Mouse (Mus musculus) lung, postnatal 14 days (tissue): ENCODE results near the gene Nr2f1.

Experiments
- DNase-seq: peaks from one replicate; pipeline ENCODE4 v3.0.0; 2021

The Nr2f1 gene

DNA sequence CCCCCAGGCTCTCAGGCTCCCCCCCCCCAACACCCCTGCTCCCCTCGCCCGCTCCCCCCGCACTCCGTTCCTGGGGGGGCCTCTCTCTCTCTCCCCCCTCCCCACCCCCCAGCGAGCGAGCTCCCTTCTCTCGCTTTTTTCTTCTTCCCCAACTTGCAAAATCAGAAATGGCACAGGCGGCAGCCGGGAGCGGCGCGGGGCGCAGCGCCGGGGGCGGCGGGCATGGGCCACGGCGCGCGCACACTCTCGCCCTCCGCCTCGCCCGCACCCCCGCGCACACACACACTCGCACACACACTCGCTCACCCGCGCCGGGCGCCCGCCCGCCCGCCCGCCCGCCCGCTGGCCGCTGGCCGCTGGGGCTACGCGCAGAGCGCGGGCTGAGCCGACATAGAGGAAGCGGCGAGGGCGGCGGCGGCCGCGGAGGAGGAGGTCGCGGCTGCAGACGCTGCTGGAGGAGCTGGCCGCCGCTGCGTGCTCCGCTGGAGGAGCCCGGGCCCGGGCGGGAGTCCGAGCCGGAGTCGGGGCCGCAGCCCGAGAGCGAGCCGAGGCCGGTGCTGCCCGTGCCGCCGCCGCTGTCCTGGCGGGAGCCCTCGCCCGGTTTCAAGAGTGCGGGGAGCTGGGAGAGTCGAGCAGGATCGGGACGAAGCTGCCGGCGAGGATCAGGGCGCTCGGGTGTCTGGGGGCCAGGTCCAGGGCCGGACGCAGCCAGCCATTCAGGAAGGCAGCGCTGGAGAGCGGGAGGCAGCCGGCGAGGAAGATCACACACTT lies 501 bp downstream of the Nr2f1 start:
- DNase-seq = peak; percentile 54

DNA sequence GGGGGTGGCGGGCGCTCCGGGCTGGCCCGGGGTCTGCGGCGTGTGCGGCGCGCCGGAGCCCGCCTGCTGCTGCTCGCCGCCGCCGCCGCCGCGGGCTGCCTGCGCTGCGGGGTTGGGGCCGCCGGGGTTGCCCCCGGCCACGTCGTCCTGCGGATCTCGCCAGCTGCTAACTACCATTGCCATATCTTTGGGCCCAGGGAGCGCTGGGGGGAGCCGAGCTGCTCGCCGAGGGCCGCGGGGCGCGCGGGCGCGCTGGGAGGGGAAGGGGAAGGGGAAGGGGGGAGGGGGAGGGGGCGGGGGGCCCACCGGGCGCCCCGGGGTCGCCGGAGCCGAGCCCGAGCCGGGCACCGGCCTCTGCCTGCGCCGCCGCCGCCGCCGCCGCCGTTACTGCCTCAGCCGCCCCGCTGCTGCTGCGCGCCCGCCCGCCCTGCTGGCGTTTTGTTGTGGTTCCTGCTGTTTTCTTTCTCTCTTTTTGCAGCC lies 1.1 kb downstream of the Nr2f1 start:
- DNase-seq = peak; percentile 25

DNA sequence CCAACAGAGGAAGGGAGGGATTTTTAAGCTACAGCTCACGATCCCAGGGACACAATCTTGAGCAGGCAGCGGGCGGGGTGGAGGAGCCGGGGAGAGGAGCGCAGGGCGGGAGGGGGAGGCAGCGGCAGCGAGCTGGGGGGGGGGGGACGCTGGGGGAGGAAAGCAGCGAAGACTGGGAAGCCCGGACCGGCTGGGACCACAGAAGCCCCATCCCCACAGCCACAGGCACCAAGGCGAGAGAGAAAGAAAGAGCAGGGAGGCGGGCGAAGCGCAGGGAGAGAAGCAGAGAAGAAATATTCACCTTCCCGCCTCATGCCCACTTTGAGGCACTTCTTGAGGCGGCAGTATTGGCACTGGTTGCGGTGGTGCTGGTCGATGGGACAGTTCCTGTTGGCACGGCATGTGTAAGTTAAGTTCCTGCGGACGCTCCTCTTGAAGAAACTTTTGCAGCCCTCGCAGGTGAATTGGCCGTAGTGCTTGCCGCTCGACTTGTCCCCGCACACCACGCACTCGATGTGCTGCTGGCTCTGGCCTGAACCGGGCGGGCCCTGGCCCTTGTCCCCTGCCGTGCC lies 1.7 kb downstream of the Nr2f1 start:
- DNase-seq = no peak

DNA sequence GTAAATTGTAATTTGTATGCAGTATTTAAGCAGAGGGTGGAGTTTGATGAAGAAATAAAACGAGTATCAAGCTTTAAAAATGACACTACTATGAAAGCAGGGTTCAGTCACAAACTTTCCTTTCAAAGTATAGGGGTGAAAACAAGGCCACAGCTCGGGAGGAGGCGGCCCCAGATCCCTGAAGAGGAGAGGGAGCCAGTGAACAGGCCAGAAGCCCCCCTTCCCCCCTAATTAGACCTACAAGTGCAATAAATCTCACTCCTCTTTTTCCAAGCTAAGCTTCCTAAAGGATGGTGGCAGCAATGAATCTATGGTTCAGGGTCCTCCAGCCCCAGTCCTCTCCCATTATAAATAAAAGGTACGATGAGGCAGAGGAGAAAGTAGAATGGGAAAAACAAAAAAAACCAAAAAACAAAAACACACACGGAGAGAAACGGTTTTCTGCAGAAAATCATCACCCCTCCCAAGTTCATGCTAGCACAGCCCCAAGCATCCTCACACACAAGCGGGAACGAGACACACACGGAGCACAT lies 2.2 kb downstream of the Nr2f1 start:
- DNase-seq = no peak

DNA sequence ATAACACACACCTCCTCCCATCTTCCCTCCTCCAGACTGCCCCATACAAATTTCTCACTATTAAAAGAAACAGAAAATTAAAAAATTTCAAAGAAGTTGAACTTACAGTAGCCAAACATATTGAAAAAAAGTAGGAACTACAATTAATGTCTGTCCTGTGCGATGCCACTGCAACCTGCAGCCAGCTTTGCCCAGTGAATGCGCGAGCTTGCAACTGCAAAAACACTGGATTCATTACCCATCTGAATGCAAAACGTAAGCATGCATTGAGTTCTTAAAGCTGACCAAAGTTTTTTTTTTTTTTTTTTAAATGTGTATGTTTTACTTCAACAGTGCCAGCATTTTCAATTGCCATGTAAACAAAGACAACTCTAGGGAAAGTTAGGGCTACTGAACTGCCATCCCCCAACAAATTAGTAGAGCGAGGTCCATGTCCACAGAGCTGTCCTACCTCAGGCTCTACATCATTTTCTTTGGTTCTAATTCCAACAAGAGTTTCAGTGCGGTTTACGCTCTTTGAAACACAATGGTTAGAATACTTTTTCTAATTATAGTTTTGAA lies 3.2 kb downstream of the Nr2f1 start:
- DNase-seq = no peak

DNA sequence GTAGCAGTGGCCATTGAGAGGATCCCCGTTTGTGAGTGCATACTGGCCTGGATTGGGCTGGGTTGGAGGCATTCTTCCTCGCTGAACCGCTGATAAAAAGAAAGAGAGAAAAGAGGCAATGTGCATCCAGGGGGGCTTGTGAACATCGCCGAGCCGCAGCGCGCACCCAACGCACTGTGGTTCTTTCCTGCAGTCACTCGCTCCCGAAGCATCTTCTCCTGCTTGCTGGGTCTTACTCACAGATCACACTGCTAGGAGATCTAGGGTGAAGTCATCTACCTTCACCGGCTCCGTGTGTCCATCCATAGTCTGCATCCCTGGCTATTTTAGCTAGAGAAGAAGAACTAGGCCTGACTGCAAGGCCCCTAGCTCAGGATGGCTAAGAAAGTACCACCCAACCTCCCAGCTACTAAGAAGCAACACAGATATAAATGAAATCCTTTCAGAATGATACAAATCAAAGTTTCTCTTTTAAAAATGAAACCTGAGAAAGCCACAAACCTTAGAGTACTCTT lies 3.9 kb downstream of the Nr2f1 start:
- no peak for DNase-seq

DNA sequence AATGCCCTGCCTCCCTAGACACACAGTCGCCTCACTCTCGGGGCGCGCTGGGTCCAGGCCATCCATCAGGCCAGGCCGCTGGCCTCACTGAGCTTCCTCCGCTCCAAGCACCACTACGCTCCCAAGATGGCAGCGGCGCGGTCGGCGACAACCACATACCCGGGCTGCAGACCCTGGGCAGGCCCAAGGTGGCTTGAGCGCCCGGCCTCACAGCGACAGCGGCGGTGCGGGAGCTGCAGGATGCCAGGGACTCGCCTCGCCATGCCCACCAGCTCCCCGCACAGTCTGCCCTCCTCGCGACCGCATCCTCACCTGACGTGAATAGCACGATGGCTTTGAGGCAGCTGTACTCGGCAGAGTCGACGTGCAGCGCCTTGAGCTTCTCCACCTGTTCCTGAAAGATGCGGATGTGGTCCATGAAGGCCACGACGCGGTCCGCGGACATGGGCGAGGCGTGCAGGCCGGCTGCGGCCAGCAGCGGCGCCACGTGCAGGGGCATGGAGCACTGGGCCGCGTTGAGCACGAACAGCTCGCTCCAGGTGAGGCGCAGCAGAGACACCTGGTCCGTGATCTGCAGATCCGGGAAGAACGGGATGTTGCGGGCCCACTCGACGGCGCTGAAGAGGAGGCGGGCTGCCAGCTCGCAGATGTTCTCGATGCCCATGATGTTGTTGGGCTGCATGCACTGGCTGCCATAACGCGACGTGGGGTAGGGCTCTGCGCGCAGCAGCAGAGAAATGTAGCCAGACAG lies 4.5 kb downstream of the Nr2f1 start:
- no peak for DNase-seq

DNA sequence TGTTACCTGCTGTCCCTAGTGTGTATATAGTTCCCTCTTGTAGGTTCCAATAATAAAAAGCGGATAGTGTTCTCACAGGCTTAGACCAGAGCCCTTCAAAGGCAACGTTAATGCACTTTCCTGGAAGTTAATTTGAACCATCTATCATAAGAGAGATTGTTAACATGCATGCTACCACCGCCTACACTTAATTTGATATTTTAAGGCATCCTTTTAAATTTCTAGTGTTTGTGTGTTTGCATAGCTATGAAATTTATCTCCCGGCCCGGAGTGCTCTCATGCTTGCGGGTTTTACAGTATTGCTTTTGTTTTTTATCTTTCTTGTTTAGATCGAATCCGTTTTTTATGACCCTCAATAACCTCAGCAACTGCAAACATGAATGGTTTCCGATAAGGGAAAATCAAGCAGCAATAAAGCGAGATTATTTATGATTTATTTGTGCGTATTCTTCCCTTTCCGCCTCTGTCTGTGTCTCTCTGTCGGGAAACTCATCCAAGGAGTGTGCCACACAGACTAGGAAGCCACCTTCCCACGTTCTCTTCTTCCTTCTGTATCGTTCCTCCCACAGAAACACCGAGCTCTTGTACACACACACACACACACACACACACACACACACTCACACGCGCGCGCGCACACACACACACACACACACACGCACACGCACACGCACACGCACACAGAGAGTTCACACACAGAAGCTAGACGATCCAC lies 5.3 kb downstream of the Nr2f1 start:
- DNase-seq = no peak

DNA sequence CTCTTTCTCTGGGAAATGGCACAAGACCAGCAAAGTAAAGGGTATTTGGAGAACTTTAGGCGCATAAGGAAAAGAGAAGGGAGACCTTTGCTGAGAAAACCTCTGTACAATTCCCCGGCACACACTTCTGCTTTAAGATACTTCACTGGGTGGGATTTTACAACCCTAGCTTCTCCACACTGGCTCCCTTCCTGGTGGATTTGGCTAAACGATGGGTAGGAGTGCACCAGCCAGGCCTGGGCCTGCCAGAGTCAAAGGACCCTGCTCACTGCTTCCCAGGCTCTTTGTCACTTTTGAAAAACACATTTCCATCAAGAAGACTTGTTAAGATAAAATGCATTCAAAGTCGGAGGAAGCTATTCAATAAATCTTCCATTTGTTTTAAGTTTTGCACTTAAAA lies 6.3 kb downstream of the Nr2f1 start:
- DNase-seq = no peak

DNA sequence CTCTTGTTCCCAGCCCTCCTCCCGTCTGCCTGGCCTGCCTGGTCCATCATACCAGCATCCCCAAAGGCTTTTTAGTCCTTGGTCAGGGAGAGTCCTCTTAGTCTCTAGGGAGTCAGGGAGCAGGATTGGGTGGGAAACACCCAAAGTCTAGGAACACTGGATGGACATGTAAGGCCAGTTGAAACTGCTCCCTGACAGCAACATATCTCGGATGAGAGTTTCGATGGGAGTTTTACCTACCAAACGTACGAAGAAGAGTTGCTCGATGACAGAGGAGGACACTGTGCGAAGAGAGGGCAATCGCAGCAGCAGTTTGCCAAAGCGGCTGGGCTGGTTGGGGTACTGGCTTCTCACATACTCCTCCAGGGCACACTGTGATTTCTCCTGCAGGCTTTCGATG lies 10.0 kb downstream of the Nr2f1 start:
- DNase-seq = no peak

DNA sequence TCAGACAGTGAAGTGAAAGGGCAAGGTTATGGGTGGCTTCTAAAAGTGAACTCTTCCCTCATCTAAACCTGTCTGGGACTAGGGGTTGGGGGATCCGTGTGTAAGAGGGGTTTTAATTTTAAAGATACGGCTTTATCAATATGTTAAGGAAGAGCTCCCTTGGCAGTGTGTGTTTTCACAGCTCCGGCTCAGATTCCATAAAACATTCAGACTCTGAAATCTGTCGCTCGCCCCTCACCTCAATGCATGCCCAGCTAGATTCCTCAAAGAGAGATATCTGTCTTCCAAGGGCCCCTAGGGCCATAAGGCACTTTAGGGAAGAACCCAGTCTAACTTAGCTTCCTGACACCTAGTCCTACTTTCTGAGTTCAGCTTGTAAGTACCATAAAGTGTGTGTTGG lies 11.7 kb downstream of the Nr2f1 start:
- DNase-seq = no peak

DNA sequence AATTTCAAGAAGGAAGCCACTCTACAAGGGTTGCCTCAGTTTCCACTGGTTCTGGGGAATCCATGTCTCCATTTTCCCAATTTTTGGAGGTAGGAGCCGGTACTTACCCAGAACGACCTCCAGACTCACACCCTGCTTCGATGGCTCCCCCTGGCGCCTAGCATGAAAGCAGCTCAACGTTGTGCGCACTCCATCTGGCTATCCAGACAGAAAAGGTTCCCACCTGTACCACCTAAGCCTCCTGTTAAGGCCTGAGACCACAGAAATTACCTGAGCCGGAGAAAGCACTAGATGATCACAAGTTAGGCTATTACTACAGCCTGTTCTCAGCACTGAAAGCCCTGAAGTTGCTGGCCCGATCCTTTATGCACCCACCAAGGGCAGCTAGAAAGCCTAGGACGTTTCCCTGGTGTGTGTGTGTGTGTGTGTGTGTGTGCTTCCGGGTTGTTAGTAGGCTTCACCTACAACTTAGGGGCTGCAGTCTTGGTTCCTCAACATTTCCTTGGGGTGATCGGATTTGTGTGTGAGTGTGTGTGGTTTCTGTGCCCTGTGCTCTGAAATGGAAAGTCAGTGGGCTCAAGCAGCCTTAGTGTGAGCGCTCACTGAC lies 13.1 kb downstream of the Nr2f1 start:
- DNase-seq = peak; percentile 27

DNA sequence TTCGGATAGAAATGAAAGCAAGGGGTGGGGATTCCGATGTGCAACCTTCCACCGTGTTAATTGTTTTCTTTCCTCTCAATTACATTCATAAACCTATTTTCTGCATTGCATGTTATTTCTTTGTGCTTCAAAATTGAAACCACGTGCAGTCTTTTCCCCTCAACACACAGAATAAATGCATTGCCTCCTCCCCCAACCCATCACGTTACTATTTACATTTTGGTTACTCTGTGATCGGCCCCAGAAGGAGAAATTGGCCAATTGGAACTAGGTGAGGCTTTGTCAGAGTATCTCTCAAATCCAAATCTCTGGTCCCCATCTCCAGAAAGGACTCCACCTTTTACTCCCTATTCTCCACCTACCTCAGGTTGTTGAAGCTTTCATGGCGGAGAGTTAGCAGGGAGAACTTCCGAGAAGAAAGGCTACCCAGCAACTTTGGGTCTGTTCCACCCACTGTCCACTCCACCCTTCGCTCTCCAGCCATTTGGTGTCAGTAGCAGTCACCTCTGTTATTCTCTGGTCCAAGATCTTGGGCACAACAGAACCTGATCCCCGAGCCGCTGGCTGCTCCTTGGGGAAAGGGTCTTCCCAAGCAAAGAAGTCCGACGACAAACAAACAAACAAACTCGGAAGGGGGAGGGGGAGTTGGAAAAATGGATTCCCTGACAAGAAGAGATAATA lies 14.6 kb downstream of the Nr2f1 start:
- no peak for DNase-seq

DNA sequence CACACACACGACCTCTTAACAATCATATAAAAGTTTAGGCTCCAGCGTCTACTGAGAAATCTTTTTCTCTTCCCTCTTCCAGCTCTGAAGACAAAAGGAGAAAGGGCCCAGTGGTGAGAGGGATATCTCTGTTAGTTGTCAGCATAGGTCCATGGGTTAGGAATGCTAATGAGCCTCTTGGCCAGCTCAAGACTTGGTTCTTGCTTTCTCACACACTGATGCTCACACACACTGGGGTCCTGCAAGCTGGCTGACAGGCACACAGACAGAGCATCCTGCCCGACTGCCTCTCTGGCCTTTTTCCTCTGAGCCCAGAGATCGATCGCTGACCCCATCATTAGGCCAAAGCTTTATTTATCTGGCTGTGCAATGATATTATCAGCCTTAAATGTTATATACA lies 15.6 kb downstream of the Nr2f1 start:
- DNase-seq = no peak

DNA sequence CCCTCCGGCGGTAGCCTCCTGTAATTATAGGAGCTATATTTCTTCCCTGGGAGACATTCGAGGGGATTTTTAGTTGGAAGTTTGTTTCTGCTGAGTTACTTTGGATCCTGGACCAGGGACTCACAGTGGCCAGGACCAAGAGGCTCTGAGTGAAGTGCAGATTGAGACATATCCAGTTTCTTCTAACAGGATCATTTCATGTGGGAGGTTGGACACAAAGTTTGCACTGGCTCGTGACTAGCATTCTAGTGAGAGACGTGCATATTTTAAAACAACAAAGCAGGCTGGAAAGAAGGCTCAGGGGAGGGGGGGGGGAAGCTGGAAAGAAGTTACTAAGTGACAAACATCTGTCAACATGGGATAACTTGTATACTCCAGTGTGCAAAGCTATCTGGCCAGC lies 16.6 kb downstream of the Nr2f1 start:
- no peak for DNase-seq

DNA sequence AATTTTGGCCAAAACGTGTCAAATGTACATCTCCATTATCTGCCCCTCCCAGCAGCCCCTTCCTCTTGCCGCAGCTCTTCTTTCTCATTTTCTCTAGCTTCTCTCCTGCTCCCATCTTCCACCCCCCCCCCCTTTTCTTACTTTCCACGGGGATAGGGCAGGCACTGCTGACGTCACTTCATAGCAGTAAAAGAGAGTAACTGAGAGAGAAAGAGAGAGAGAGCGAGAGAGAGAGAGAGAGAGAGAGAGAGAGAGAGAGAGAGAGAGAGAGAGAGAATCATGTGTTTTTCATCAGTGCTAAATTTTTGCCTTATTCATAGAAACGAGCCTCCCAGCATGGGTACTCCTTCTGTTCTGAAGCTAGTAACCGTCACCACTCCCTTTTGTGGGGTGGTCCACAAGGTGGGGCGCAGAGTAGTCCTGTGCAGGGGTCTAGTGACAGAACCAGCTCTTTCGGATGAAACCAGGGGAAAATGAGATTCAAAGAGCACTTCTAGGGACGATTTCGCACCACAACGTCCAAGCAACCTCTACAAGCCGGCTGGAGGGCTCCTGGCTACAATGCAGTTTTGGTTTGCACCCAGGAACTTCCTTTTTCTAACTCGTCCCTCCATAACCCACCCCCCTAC lies 17.5 kb downstream of the Nr2f1 start:
- DNase-seq = no peak

DNA sequence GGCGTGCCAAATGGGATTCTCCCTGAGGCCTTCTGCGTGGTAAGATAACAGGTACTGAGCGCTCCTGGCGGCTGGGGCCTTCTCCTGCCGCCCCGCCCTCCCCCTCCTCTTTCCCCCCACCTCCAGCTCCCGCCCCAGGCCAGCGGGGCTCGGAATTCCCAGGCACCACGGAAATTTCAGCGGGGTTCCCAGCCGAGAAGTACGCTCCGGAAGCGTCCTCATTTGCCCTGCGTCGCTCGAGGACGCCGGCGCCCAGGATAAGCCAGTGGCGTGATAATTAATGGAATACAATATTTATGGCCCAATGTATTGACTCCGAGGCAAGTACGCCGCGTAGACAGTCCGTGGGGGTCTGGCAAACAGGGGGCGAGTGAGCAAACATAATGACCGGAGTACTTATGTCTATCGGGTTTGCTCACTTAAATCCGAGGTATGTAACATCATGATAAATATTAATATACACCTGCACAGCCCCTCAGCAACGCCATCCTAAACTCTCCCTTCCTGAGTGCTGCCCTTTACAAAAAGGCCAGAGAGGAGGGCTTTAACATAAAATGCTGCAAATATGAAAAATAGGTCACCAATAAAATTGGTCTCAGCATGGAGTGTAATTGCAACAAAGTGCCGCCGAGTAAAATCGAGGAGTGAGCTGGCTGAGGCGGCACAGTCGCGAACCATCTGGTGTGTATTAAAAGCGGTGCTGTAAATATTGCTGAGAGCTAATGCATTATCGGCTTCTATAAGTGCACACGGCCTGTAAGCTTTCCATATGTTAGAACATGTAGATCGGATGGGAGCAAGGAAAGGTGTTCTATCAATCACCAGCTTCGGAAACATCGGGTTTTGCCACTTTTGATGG lies 18.3 kb downstream of the Nr2f1 start:
- DNase-seq = no peak

DNA sequence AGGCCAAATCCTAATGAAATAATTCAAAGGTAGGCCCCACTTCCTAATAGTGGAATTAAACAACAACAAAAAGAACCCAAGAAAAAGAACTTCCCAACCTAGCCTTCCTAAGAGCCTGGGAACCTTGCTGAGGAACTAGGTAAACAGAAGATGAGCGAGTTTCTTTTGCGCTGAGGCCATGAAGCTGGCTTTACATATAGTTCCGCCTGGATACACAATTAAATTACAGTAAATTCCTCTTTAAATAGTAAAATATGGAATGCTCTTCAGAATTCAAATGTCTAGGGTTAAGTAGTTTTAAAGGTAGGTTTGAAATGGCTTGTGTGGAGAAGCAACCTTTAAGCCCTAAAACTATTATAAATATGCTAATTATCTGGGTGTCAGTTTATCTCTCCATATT lies 19.3 kb downstream of the Nr2f1 start:
- no peak for DNase-seq

DNA sequence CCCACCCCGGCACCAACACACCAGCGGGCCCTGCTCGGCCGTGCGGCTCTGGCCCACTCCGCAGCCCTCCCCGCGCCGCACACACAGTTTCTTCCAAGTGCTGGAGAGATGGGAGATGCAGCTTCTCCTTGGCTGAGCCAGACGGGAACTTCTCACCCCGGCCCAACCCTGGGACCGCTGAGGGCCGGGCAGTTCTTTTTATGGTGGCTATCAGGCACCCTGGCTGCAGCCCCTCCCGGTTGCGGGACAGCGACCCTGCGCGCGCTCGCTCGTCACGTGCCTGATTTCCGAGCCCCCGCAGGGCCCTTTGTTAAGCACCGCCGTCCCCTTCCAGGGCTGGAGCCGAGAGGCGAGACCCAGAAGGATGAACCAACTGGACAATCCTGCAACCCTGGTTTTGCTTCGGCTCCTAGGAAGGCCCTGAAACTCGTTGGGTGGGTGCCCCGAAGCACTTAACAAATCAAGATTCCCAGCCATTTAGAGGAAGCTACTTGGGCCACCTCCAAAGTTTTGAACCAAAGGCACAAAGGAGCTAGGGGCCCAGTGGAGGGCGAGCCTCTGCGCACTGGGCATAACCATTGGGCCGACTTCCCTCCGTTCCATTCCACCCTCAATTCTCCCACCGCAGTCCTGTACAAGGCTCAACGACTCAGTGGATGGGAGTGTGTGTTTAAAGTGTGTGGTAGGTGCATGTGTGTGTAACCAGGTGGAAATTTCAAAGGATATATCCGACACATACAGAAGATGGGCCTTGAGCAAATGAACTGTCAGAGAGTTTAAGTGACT lies 20.1 kb downstream of the Nr2f1 start:
- no peak for DNase-seq
